Comparison of ENCODE assay signal across 15 mouse cellular contexts in genomic region chr3:145438352-145438751, GRCm38 (mm10).
"Had no signal": no experiment of that assay in that cellular context is flagged by ENCODE, and none has a peak within 500 bp of the region (broad histone marks: within the 10 kb centered on the region; RNA-seq: fewer than 3 reads in every experiment).

No protein-coding gene starts in this region.

- H3K4me3 ChIP-seq: left cerebral cortex, adult 2 months; limb, embryonic 10.5 days; liver, embryonic 15.5 days; midbrain, embryonic 10.5 days; midbrain, embryonic 15.5 days; neural tube, embryonic 12.5 days had no signal

- H3K9ac ChIP-seq: liver, embryonic 15.5 days; midbrain, embryonic 15.5 days; neural tube, embryonic 12.5 days had no signal

- H3K4me2 ChIP-seq: liver, embryonic 11.5 days; liver, embryonic 15.5 days; midbrain, embryonic 15.5 days; neural tube, embryonic 12.5 days had no signal

- H3K4me1 ChIP-seq: limb, embryonic 10.5 days; liver, embryonic 15.5 days; midbrain, embryonic 15.5 days; neural tube, embryonic 12.5 days had no signal

- H3K27me3 ChIP-seq: liver, embryonic 15.5 days; midbrain, embryonic 15.5 days; neural tube, embryonic 12.5 days had no signal

- H3K36me3 ChIP-seq: limb, embryonic 10.5 days; liver, embryonic 15.5 days; midbrain, embryonic 10.5 days; midbrain, embryonic 15.5 days; neural tube, embryonic 12.5 days had no signal

- DNase-seq: lung, adult 2 months; lung, postnatal 4 days; right cerebral cortex, postnatal 4 days; spleen, adult 18-20 months; thymus, adult 2 months; thymus, postnatal 36 days had no signal

- H3K27ac ChIP-seq: left cerebral cortex, adult 2 months; limb, embryonic 10.5 days; liver, embryonic 15.5 days; midbrain, embryonic 10.5 days; midbrain, embryonic 15.5 days; neural tube, embryonic 12.5 days had no signal

- ATAC-seq: inflammation-experienced regulatory T-cells, adult 6 months; lung, postnatal 0 days; midbrain, embryonic 15.5 days had no signal

- H3K9me3 ChIP-seq: limb, embryonic 10.5 days; liver, embryonic 15.5 days; midbrain, embryonic 10.5 days; midbrain, embryonic 15.5 days; neural tube, embryonic 12.5 days had no signal
